Mouse (Mus musculus): ENCODE data around the gene Stxbp3. TPM values are rescaled to one million over a fixed set of nuclear protein-coding genes. Genes with fewer than 3 reads are reported as not detected.

Gene Stxbp3
- polyA plus RNA-seq, 1 experiment = 4.9 TPM

DNA sequence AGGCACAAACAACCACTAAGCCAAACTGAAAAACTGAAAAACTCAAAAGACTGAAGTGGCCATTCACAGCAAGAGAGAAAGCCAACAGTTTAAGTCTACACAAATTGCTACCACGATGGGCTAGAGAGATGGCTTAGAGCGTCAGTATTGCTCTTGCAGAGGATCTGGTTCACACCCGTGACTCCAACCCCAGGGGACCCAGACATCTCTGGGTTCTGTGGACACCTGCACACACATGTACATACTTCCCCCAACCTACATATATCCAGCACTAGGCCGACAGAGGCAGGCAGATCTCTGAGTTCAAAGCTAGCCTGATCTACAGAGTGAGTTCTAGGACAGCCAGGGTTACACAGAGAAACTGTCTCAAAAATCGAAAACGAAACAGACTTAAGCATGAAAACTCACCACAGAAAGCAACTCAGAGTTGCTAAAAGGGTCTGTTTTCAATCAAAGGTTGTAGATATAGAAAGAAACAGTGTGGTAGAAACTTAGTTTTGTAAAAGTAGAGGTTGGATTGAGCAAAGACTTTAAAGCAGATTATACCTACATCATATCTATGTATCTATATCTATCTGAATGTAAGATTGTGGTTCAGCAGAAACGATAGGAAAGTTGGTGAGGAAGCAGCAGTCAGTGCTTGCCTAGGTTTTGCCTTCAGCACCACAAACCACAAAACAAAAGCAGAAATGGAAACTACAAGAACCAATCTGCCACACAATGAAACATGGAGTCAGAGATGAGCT is 44.6 kb downstream of the Stxbp3 start:
- Histone ChIP-seq H3K36me3 (ENCODE audit: control insufficient read depth, insufficient read depth, low read length) (peaks cover 4% of the 10 kb centered on the region), H3K27ac (ENCODE audit: control insufficient read depth, insufficient read depth, low read depth, low read length) (no peak overlapping the region), H3K4me1 (ENCODE audit: control insufficient read depth, insufficient read depth, low read length) (no peaks in the 10 kb centered on the region), H3K27me3 (ENCODE audit: control insufficient read depth, insufficient read depth, low read length) (no peaks in the 10 kb centered on the region), H3K4me3 (ENCODE audit: control insufficient read depth, low read depth, low read length) (no peak overlapping the region)
- no peak for TF ChIP-seq CTCF (IDR thresholded peaks at IDR 0.05; ENCODE audit: control insufficient read depth, insufficient read depth, insufficient replicate concordance, low read depth, low read length)
- no peak for TF ChIP-seq POLR2A (IDR thresholded peaks at IDR 0.05; ENCODE audit: control insufficient read depth, low read depth, low read length)

DNA sequence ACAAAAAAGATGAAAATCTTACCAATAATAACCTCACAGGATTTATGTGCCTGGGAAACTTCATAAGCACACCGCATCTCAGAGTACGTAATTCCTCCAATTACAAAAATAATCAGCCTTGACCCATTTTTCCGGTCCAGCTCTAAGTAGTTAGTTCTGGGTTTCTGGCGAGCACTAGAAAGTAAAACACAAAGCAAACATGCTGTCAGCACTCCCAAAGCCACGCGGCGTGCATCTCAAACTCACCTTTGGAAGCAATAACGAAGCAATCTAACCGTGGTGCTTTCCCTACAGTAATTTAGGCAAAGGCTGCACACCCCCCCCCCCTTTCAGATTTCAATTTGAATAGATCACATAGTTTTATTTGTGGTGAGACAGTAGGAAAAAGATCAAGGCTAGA is 45.5 kb downstream of the Stxbp3 start:
- H3K4me1 ChIP-seq (ENCODE audit: control insufficient read depth, insufficient read depth, low read length) = no peaks in the 10 kb centered on the region
- H3K4me3 ChIP-seq (ENCODE audit: control insufficient read depth, low read depth, low read length) = no peak overlapping the region
- H3K27me3 ChIP-seq (ENCODE audit: control insufficient read depth, insufficient read depth, low read length) = no peaks in the 10 kb centered on the region
- H3K36me3 ChIP-seq (ENCODE audit: control insufficient read depth, insufficient read depth, low read length) = peaks cover 2% of the 10 kb centered on the region
- H3K27ac ChIP-seq (ENCODE audit: control insufficient read depth, insufficient read depth, low read depth, low read length) = no peak overlapping the region
- no peak for TF ChIP-seq CTCF (IDR thresholded peaks at IDR 0.05; ENCODE audit: control insufficient read depth, insufficient read depth, insufficient replicate concordance, low read depth, low read length)
- TF ChIP-seq POLR2A (IDR thresholded peaks at IDR 0.05; ENCODE audit: control insufficient read depth, low read depth, low read length) = no peak

DNA sequence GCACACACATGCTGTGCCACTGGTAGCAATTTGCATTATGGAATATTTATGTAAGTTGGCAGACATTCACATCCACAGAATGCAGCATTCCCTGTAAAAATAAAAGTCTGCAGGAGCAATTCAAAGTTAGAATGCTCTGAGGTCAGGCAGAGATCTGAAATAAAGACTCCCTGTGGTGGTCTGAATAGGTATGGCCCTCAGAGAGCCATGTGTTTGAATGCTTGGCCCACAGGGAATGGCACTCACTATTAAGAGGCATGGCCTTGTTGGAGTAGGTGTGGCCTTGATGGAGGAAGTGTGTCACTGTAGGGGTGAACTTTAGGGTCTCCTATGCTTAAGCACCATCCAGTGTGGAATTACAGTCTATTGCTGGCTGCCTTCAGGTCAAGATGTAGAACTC is 47.9 kb downstream of the Stxbp3 start:
- H3K27ac ChIP-seq (ENCODE audit: control insufficient read depth, insufficient read depth, low read depth, low read length) = no peak overlapping the region
- no peaks in the 10 kb centered on the region for H3K36me3 ChIP-seq (ENCODE audit: control insufficient read depth, insufficient read depth, low read length)
- no peak for TF ChIP-seq CTCF (IDR thresholded peaks at IDR 0.05; ENCODE audit: control insufficient read depth, insufficient read depth, insufficient replicate concordance, low read depth, low read length)
- no peak for TF ChIP-seq POLR2A (IDR thresholded peaks at IDR 0.05; ENCODE audit: control insufficient read depth, low read depth, low read length)
- no peaks in the 10 kb centered on the region for H3K27me3 ChIP-seq (ENCODE audit: control insufficient read depth, insufficient read depth, low read length)
- no peaks in the 10 kb centered on the region for H3K4me1 ChIP-seq (ENCODE audit: control insufficient read depth, insufficient read depth, low read length)
- no peak overlapping the region for H3K4me3 ChIP-seq (ENCODE audit: control insufficient read depth, low read depth, low read length)

DNA sequence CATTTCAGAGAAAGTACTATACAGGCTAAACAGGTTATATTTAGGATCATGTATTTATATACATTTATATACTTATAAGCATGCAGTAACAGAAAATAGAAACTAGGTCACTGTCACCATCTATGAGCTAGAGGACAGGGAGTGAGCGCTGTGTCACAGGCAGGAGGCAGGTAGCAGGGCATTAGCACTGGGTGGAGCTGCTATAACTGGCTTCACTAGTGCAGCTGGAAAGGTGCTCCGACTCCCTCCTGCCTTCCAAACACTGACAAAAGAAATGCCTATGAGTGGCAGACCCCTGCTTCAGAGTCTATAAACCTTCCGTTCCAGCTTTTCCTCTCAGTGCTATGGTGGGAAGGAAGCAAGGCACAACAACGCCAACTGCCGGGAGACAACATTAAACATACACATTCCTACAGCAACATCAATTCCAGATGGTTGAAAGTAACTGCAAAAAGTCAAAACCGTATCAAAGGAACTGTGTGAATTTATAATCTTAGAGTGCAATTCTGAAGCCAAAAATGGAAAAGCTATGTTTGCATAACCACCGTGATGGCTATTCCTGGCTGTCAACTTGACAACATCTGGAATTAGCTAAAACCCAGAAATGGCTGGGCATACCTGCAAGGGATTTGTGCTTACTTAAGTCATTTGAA is 49.1 kb downstream of the Stxbp3 start:
- TF ChIP-seq POLR2A (IDR thresholded peaks at IDR 0.05; ENCODE audit: control insufficient read depth, low read depth, low read length) = no peak
- TF ChIP-seq CTCF (IDR thresholded peaks at IDR 0.05; ENCODE audit: control insufficient read depth, insufficient read depth, insufficient replicate concordance, low read depth, low read length) = no peak
- H3K27ac ChIP-seq (ENCODE audit: control insufficient read depth, insufficient read depth, low read depth, low read length) = no peak overlapping the region
- H3K36me3 ChIP-seq (ENCODE audit: control insufficient read depth, insufficient read depth, low read length) = no peaks in the 10 kb centered on the region
- H3K4me3 ChIP-seq (ENCODE audit: control insufficient read depth, low read depth, low read length) = no peak overlapping the region
- no peaks in the 10 kb centered on the region for H3K4me1 ChIP-seq (ENCODE audit: control insufficient read depth, insufficient read depth, low read length)
- H3K27me3 ChIP-seq (ENCODE audit: control insufficient read depth, insufficient read depth, low read length) = no peaks in the 10 kb centered on the region

DNA sequence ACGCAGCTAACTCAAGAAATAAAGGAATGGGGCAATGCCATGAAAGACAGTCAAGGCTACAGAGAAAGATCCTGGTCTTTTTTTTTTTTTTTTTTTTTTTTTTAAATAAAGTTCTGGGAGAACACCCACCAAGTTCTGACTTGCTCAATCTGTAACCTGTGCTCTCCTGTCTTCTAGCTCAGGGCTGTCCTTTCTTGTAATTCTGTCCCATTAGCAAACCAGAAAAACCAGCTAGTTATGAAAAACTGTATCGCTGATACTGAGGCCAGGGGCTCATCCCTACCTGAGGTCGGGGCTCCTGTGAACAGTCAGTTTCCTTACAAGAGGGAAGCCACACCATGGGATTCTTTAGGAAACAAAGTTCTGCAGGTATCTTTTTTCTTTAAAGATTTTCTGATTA is 49.8 kb downstream of the Stxbp3 start:
- Histone ChIP-seq H3K4me1 (ENCODE audit: control insufficient read depth, insufficient read depth, low read length) (no peaks in the 10 kb centered on the region), H3K27me3 (ENCODE audit: control insufficient read depth, insufficient read depth, low read length) (no peaks in the 10 kb centered on the region), H3K27ac (ENCODE audit: control insufficient read depth, insufficient read depth, low read depth, low read length) (no peak overlapping the region), H3K4me3 (ENCODE audit: control insufficient read depth, low read depth, low read length) (no peak overlapping the region), H3K36me3 (ENCODE audit: control insufficient read depth, insufficient read depth, low read length) (no peaks in the 10 kb centered on the region)
- TF ChIP-seq POLR2A (IDR thresholded peaks at IDR 0.05; ENCODE audit: control insufficient read depth, low read depth, low read length) (no peak), CTCF (IDR thresholded peaks at IDR 0.05; ENCODE audit: control insufficient read depth, insufficient read depth, insufficient replicate concordance, low read depth, low read length) (no peak)

DNA sequence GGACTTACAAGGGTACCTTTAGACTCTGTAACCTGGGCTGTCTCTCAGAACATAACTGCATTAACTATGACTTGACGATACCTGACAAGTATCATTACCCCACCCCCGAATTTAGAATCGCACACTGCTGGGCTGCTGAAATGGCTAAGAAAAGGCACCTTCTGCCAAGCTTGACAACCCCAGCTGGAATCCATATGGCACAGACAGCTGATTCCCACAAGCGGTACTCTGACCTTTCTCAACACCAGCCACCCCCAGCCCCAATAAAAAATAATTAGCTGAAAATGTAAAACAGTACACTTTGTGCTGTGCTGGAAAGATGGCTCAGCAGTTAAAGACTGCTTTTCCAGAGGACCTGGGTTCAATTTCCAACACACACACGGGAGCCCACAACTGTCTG is 51.0 kb downstream of the Stxbp3 start:
- no peak for TF ChIP-seq POLR2A (IDR thresholded peaks at IDR 0.05; ENCODE audit: control insufficient read depth, low read depth, low read length)
- TF ChIP-seq CTCF (IDR thresholded peaks at IDR 0.05; ENCODE audit: control insufficient read depth, insufficient read depth, insufficient replicate concordance, low read depth, low read length) = no peak
- no peak overlapping the region for H3K27ac ChIP-seq (ENCODE audit: control insufficient read depth, insufficient read depth, low read depth, low read length)
- H3K27me3 ChIP-seq (ENCODE audit: control insufficient read depth, insufficient read depth, low read length) = no peaks in the 10 kb centered on the region
- no peak overlapping the region for H3K4me3 ChIP-seq (ENCODE audit: control insufficient read depth, low read depth, low read length)
- H3K4me1 ChIP-seq (ENCODE audit: control insufficient read depth, insufficient read depth, low read length) = no peaks in the 10 kb centered on the region
- no peaks in the 10 kb centered on the region for H3K36me3 ChIP-seq (ENCODE audit: control insufficient read depth, insufficient read depth, low read length)

DNA sequence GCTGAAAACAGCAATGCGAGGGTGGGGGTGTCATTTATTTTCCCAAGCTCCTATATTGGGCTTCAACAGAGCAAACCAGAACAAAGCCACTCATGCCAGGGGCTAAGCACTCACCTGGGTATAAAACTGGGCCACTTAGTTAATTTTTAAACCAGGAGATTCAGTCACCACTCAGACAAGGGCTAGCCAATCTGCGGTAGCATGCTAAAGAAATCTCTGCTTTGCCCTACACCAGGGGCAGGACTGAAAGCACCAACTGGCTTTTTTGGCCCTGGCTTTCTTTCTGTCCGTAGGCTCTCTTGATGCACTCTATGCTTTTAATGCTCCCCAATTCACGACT is 51.9 kb downstream of the Stxbp3 start:
- Histone ChIP-seq H3K36me3 (ENCODE audit: control insufficient read depth, insufficient read depth, low read length) (no peaks in the 10 kb centered on the region), H3K27me3 (ENCODE audit: control insufficient read depth, insufficient read depth, low read length) (no peaks in the 10 kb centered on the region), H3K4me3 (ENCODE audit: control insufficient read depth, low read depth, low read length) (no peak overlapping the region), H3K4me1 (ENCODE audit: control insufficient read depth, insufficient read depth, low read length) (no peaks in the 10 kb centered on the region), H3K27ac (ENCODE audit: control insufficient read depth, insufficient read depth, low read depth, low read length) (no peak overlapping the region)
- no peak for TF ChIP-seq POLR2A (IDR thresholded peaks at IDR 0.05; ENCODE audit: control insufficient read depth, low read depth, low read length)

All from testis, adult 2 months (tissue).